Mouse (Mus musculus) cerebellum, adult 2 months (tissue): ENCODE measurements around the gene Ostf1.

Experiments
- CTCF ChIP-seq: fragments of 200-500 bp; IDR thresholded peaks from 2 replicates; pipeline ENCODE4 v1.5.1; 2011; ENCODE audit warnings: low read depth, mild to moderate bottlenecking, control low read depth, low read length, moderate library complexity, borderline replicate concordance; ENCODE audit not compliant: insufficient read depth
- POLR2A ChIP-seq: fragments of 200-500 bp; IDR thresholded peaks from 2 replicates; pipeline ENCODE4 v1.6.1; 2011; ENCODE audit warnings: low read length, control low read depth, borderline replicate concordance; ENCODE audit not compliant: insufficient read depth

GRCm38 (mm10) chr19:18569496-18569895 is 62.1 kb downstream of the Ostf1 start:
- TF ChIP-seq CTCF: no peak
- no peak for TF ChIP-seq POLR2A
